Mouse (Mus musculus) limb, embryonic 14.5 days (tissue): ENCODE results near the gene Spem2. TPM values are rescaled to one million over a fixed set of nuclear protein-coding genes. Genes with fewer than 3 reads are reported as not detected.

Experiments used
- ATAC-seq: fragments of 200-750 bp; cut with Nextera tagmentation; 2 replicates; pipeline ENCODE4 v1.8.0; 2017; ENCODE audit warnings: low read depth, moderate number of reproducible peaks, moderate TSS enrichment; ENCODE audit not compliant: low FRiP score
- DNase-seq: peaks from one replicate; pipeline ENCODE4 v3.0.0-alpha.2; 2015; ENCODE audit warnings: low spot score
- H3K27ac ChIP-seq: fragments of 300-500 bp; sonication (generic); replicated peaks from 2 replicates; pipeline ENCODE4 v1.5.1; 2014; ENCODE audit warnings: low read depth, mild to moderate bottlenecking, low read length, moderate library complexity, mixed read lengths
- H3K27me3 ChIP-seq: fragments of 300-500 bp; sonication (generic); 2 replicates; pipeline ENCODE4 v1.6.1; 2014; ENCODE audit warnings: low read length, mixed read lengths; ENCODE audit not compliant: control insufficient read depth, insufficient read depth
- H3K36me3 ChIP-seq: fragments of 300-500 bp; sonication (generic); 2 replicates; pipeline ENCODE4 v1.6.1; 2014; ENCODE audit warnings: mild to moderate bottlenecking, low read length, moderate library complexity, mixed read lengths; ENCODE audit not compliant: control insufficient read depth, insufficient read depth
- H3K4me1 ChIP-seq: fragments of 300-500 bp; sonication (generic); 2 replicates; pipeline ENCODE4 v1.6.1; 2014; ENCODE audit warnings: antibody characterized with exemption, low read length, mixed read lengths; ENCODE audit not compliant: control insufficient read depth, insufficient read depth
- H3K4me2 ChIP-seq: fragments of 300-500 bp; sonication (generic); replicated peaks from 2 replicates; pipeline ENCODE4 v1.6.1; 2014; ENCODE audit warnings: low read depth, mild to moderate bottlenecking, low read length, moderate library complexity; ENCODE audit not compliant: severe bottlenecking
- H3K4me3 ChIP-seq: fragments of 300-500 bp; sonication (generic); replicated peaks from 2 replicates; pipeline ENCODE4 v1.5.1; 2014; ENCODE audit warnings: low read length
- H3K9ac ChIP-seq: fragments of 300-500 bp; sonication (generic); 2 replicates; pipeline ENCODE4 v1.6.1; 2014; ENCODE audit warnings: mild to moderate bottlenecking, low read depth, low read length, moderate library complexity; ENCODE audit not compliant: severe bottlenecking
- H3K9me3 ChIP-seq: fragments of 300-500 bp; sonication (generic); 2 replicates; pipeline ENCODE4 v1.6.1; 2016; ENCODE audit warnings: low read length; ENCODE audit not compliant: control insufficient read depth
- POLR2A ChIP-seq: fragments of 200-500 bp; IDR thresholded peaks from 2 replicates; pipeline ENCODE4 v1.8.0; 2012; ENCODE audit warnings: inconsistent platforms, mild to moderate bottlenecking, moderate library complexity, borderline replicate concordance; ENCODE audit not compliant: insufficient read depth, insufficient read length; ENCODE audit errors: extremely low read depth
- WGBS: fragments of 180-500 bp; shearing (Covaris S2); extraction: QIAGEN DNeasy Blood & Tissue Kit; methylation state at CpG from one replicate; pipeline ENCODE4 v1.1.7; 2014; 5-methylcytosine and 5-hydroxymethylcytosine counted together
- polyA plus RNA-seq, 2 experiments: library from polyadenylated mRNA; depleted of rRNA in 1 of 2; stranded (reverse) in 1 of 2; unstranded in 1 of 2; fragments of >200 nt; fragmentation: Nextera tagmentation in 1 of 2; extraction: Ambion mirVana in 1 of 2; gene quantifications; 2 replicates each; pipeline versions ENCODE4 v1.2.1 to v1.2.3; 2012 to 2014

The Spem2 gene
- polyA plus RNA-seq, 2 experiments = not detected

- Histone ChIP-seq H3K27me3 (no peaks in the 10 kb centered on the region), H3K4me2 (no peak within 1 kb of the TSS), H3K4me1 (no peaks in the 10 kb centered on the region), H3K27ac (no peak within 1 kb of the TSS), H3K4me3 (no peak within 1 kb of the TSS), H3K36me3 (peaks cover 28% of the 10 kb centered on the region), H3K9ac (no peak within 1 kb of the TSS), H3K9me3 (0 out of 2 replicates have a peak, but pooled peaks cover 8% of the 10 kb centered on the region)
- DNase-seq (no peak), ATAC-seq (no peak)
- no peak for TF ChIP-seq POLR2A
- 88% methylated on average over 3 of the region's 3 CpGs for whole genome bisulfite sequencing
These were observed 3.8 kb upstream of the Spem2 start, which contains the start of gene Spem1 for GRCm38 (mm10) chr11:69822080-69822479. Gene Spem1, minus strand, starts transcription at chr11:69822180.

DNA sequence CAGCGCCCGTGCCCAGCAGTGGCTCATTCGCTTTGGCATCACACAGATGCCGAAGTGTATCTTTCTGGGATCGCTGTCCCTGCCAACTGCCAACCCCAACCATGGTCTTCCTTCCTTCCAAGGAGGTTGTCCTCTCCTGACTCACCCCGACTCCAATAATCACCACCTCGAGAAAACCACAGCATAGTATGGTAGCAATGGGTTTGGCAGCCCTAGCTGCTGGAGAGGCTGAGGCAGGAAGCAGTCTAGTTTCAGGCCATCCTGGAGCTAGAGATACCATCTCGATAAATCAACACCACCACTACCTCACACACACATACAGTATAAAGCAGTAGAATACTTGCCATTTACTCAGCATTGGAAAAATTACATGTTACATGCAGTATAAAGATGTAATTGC, 606 bp upstream of the Spem2 start:
- no peak for TF ChIP-seq POLR2A
- Histone ChIP-seq H3K9me3 (0 out of 2 replicates have a peak, but pooled peaks cover 8% of the 10 kb centered on the region), H3K27ac (no peak overlapping the region), H3K9ac (no peak overlapping the region), H3K36me3 (no peaks in the 10 kb centered on the region), H3K4me2 (no peak overlapping the region), H3K4me1 (no peaks in the 10 kb centered on the region), H3K27me3 (no peaks in the 10 kb centered on the region), H3K4me3 (no peak overlapping the region)
- no peak for ATAC-seq
- DNase-seq = no peak
- 97% methylated on average over 8 of the region's 8 CpGs for WGBS

GRCm38 (mm10) chr11:69816520-69816919, 1.7 kb downstream of the Spem2 start:
- ATAC-seq (no peak), DNase-seq (no peak)
- Histone ChIP-seq H3K9me3 (0 out of 2 replicates have a peak, but pooled peaks cover 8% of the 10 kb centered on the region), H3K9ac (no peak overlapping the region), H3K36me3 (no peaks in the 10 kb centered on the region), H3K4me3 (no peak overlapping the region), H3K27ac (no peak overlapping the region), H3K4me1 (no peaks in the 10 kb centered on the region), H3K27me3 (no peaks in the 10 kb centered on the region), H3K4me2 (no peak overlapping the region)
- 91% methylated on average over 12 of the region's 12 CpGs for WGBS
- no peak for TF ChIP-seq POLR2A

DNA sequence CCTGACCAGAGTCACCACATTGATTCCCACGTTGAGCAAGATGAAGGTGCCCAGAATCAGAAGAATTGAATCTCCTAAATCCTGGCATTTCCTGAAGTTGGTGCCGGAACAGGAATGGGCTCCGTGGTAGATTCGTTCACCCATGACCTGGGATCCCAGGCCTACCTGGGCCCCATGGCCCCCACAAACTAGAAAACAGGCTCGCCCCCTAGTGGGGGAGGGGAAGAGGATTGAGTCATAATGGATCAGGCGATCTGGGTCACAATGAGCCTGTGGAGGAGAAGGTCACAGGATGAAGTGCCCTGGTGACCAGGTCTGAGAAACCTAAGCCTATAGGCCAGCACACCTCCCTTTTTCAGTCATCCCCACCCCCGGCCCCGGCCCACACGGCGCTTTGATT, 3.1 kb downstream of the Spem2 start, which contains the start of gene Gm39566:
TSS of gene Gm39566 (minus strand) at position 144 of the 400 bp plus-strand sequence.
- H3K27ac ChIP-seq = no peak within 1 kb of the TSS
- H3K4me2 ChIP-seq = no peak within 1 kb of the TSS
- WGBS = 64% methylated on average over 10 of the region's 10 CpGs
- DNase-seq = no peak
- H3K9ac ChIP-seq = no peak within 1 kb of the TSS
- H3K27me3 ChIP-seq = no peaks in the 10 kb centered on the region
- ATAC-seq = no peak
- H3K4me1 ChIP-seq = no peaks in the 10 kb centered on the region
- H3K4me3 ChIP-seq = no peak within 1 kb of the TSS
- H3K9me3 ChIP-seq = 0 out of 2 replicates have a peak, but pooled peaks cover 8% of the 10 kb centered on the region
- no peak for TF ChIP-seq POLR2A
- H3K36me3 ChIP-seq = no peaks in the 10 kb centered on the region

GRCm38 (mm10) chr11:69810280-69810679, 8.0 kb downstream of the Spem2 start:
- no peak for DNase-seq
- Histone ChIP-seq H3K27me3 (peaks cover 11% of the 10 kb centered on the region), H3K4me2 (no peak overlapping the region), H3K4me3 (no peak overlapping the region), H3K4me1 (peaks cover under 1% of the 10 kb centered on the region; the same call in 1 of the 2 replicates), H3K9ac (no peak overlapping the region), H3K27ac (no peak overlapping the region), H3K36me3 (no peaks in the 10 kb centered on the region), H3K9me3 (no peaks in the 10 kb centered on the region)
- no peak for TF ChIP-seq POLR2A
- ATAC-seq = no peak

DNA sequence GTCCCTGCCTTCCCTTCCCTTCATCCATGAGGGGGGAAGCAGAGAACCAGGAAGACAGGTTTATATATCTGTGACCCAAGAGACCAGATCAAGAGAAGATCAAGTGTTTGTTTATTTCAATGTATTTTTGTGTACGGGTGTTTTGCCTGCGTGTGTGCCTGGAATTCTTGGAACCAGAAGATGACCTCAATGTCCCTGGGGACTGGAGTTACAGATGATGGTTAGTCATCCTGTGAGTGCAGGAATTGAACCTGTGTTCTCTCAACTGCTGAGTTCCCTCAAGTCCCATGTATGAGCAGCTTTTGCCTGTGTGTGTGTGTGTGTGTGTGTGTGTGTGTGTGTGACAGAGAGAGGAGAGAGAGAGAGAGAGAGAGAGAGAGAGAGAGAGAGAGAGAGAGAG, 10.6 kb downstream of the Spem2 start:
- no peak overlapping the region for H3K4me2 ChIP-seq
- H3K36me3 ChIP-seq = no peaks in the 10 kb centered on the region
- ATAC-seq (no peak), DNase-seq (no peak)
- no peaks in the 10 kb centered on the region for H3K9me3 ChIP-seq
- no peak overlapping the region for H3K27ac ChIP-seq
- no peak overlapping the region for H3K9ac ChIP-seq
- H3K4me1 ChIP-seq = peaks cover 25% of the 10 kb centered on the region
- H3K27me3 ChIP-seq = peaks cover 36% of the 10 kb centered on the region
- WGBS = 83% methylated on average over 2 of the region's 2 CpGs
- H3K4me3 ChIP-seq = no peak overlapping the region
- no peak for TF ChIP-seq POLR2A
